Mouse (Mus musculus) embryonic facial prominence, embryonic 10.5 days (tissue): ENCODE data around the gene Arid1b. TPM values are rescaled to one million over a fixed set of nuclear protein-coding genes. Genes with fewer than 3 reads are reported as not detected.

Source experiments
- DNase-seq: peaks from one replicate; pipeline ENCODE4 v3.0.0-alpha.2; 2017; ENCODE audit warnings: low spot score
- H3K27ac ChIP-seq: fragments of 300-500 bp; sonication (generic); replicated peaks from 2 replicates; pipeline ENCODE4 v1.5.1; 2016; ENCODE audit warnings: mild to moderate bottlenecking
- H3K27me3 ChIP-seq: fragments of 300-500 bp; sonication (generic); replicated peaks from 2 replicates; pipeline ENCODE4 v1.6.1; 2016; ENCODE audit warnings: low read depth, mild to moderate bottlenecking; ENCODE audit not compliant: poor library complexity, severe bottlenecking
- H3K36me3 ChIP-seq: fragments of 300-500 bp; sonication (generic); replicated peaks from 2 replicates; pipeline ENCODE4 v1.6.1; 2016; ENCODE audit warnings: mild to moderate bottlenecking, moderate library complexity
- H3K4me1 ChIP-seq: fragments of 300-500 bp; sonication (generic); 2 replicates; pipeline ENCODE4 v1.6.1; 2016
- H3K4me3 ChIP-seq: fragments of 300-500 bp; sonication (generic); 2 replicates; pipeline ENCODE4 v1.5.1; 2016; ENCODE audit warnings: mild to moderate bottlenecking, moderate library complexity
- H3K9me3 ChIP-seq: fragments of 300-500 bp; sonication (generic); 2 replicates; pipeline ENCODE4 v1.6.1; 2016; ENCODE audit warnings: mild to moderate bottlenecking
- WGBS: fragments of 180-500 bp; shearing (Covaris S2); methylation state at CpG from one replicate; pipeline ENCODE4 v1.1.7; 2016; 5-methylcytosine and 5-hydroxymethylcytosine counted together
- polyA plus RNA-seq: library from polyadenylated mRNA; unstranded; fragments of >200 nt; fragmentation: Nextera tagmentation; extraction: Ambion mirVana; gene quantifications from 2 replicates; pipeline ENCODE4 v1.2.1, GENCODE M21; 2016

Arid1b gene
- polyA plus RNA-seq, 1 experiment from 2014 or later, result 12.4 TPM

- DNase-seq, result no peak
- 86% methylated on average over 6 of the region's 6 CpGs for WGBS
- Histone ChIP-seq H3K36me3 (no peaks in the 10 kb centered on the region), H3K4me3 (no peak overlapping the region), H3K9me3 (no peaks in the 10 kb centered on the region), H3K4me1 (peaks cover 40% of the 10 kb centered on the region), H3K27me3 (no peaks in the 10 kb centered on the region), H3K27ac (no peak overlapping the region)
These were observed 216.1 kb downstream of the Arid1b start for GRCm38 (mm10) chr17:5210101-5210727.

- no peak overlapping the region for H3K4me3 ChIP-seq
- peaks cover 42% of the 10 kb centered on the region for H3K4me1 ChIP-seq
- no peaks in the 10 kb centered on the region for H3K36me3 ChIP-seq
- 92% methylated on average over 7 of the region's 7 CpGs for WGBS
- H3K27ac ChIP-seq, result no peak overlapping the region
- no peaks in the 10 kb centered on the region for H3K27me3 ChIP-seq
- DNase-seq, result no peak
- H3K9me3 ChIP-seq, result no peaks in the 10 kb centered on the region
These were observed 216.8 kb downstream of the Arid1b start for GRCm38 (mm10) chr17:5210891-5211290.

GRCm38 (mm10) chr17:5212166-5212565 lies 218.0 kb downstream of the Arid1b start:
- no peak for DNase-seq
- 77% methylated on average over 12 of the region's 12 CpGs for WGBS
- no peak overlapping the region for H3K27ac ChIP-seq

GRCm38 (mm10) chr17:5213441-5213840 lies 219.3 kb downstream of the Arid1b start:
- H3K4me1 ChIP-seq, result peaks cover 45% of the 10 kb centered on the region
- 75% methylated on average over 6 of the region's 6 CpGs for WGBS
- DNase-seq, result no peak
- no peak overlapping the region for H3K4me3 ChIP-seq
- no peaks in the 10 kb centered on the region for H3K36me3 ChIP-seq
- no peaks in the 10 kb centered on the region for H3K9me3 ChIP-seq
- no peaks in the 10 kb centered on the region for H3K27me3 ChIP-seq
- H3K27ac ChIP-seq, result no peak overlapping the region

More at GRCm38 (mm10) chr17:5212166-5212565, 218.0 kb downstream of the Arid1b start:
- H3K4me3 ChIP-seq, result no peak overlapping the region
- no peaks in the 10 kb centered on the region for H3K36me3 ChIP-seq
- H3K9me3 ChIP-seq, result no peaks in the 10 kb centered on the region
- H3K27me3 ChIP-seq, result no peaks in the 10 kb centered on the region
- H3K4me1 ChIP-seq, result peaks cover 39% of the 10 kb centered on the region

GRCm38 (mm10) chr17:5215352-5215751 lies 221.2 kb downstream of the Arid1b start:
- no peak overlapping the region for H3K27ac ChIP-seq
- H3K4me3 ChIP-seq, result no peak overlapping the region
- H3K27me3 ChIP-seq, result no peaks in the 10 kb centered on the region
- peaks cover 62% of the 10 kb centered on the region for H3K4me1 ChIP-seq
- DNase-seq, result no peak
- H3K36me3 ChIP-seq, result no peaks in the 10 kb centered on the region
- 92% methylated on average over 4 of the region's 4 CpGs for WGBS
- no peaks in the 10 kb centered on the region for H3K9me3 ChIP-seq

GRCm38 (mm10) chr17:5216965-5217546 lies 222.9 kb downstream of the Arid1b start:
- H3K4me3 ChIP-seq, result no peak overlapping the region
- H3K27me3 ChIP-seq, result no peaks in the 10 kb centered on the region
- DNase-seq, result no peak
- H3K27ac ChIP-seq, result no peak overlapping the region
- H3K9me3 ChIP-seq, result no peaks in the 10 kb centered on the region
- 51% methylated on average over 10 of the region's 10 CpGs for WGBS
- H3K4me1 ChIP-seq, result peaks cover 72% of the 10 kb centered on the region
- H3K36me3 ChIP-seq, result no peaks in the 10 kb centered on the region

GRCm38 (mm10) chr17:5217852-5218845 lies 224.0 kb downstream of the Arid1b start:
- 82% methylated on average over 9 of the region's 9 CpGs for WGBS

GRCm38 (mm10) chr17:5218955-5219557 lies 224.9 kb downstream of the Arid1b start:
- H3K9me3 ChIP-seq, result no peaks in the 10 kb centered on the region
- peaks cover 66% of the 10 kb centered on the region for H3K4me1 ChIP-seq
- H3K36me3 ChIP-seq, result no peaks in the 10 kb centered on the region
- H3K27me3 ChIP-seq, result no peaks in the 10 kb centered on the region
- H3K27ac ChIP-seq, result no peak overlapping the region
- WGBS, result 70% methylated on average over 6 of the region's 6 CpGs
- no peak overlapping the region for H3K4me3 ChIP-seq
- no peak for DNase-seq

More at GRCm38 (mm10) chr17:5217852-5218845, 224.0 kb downstream of the Arid1b start:
- DNase-seq, result no peak
- Histone ChIP-seq H3K9me3 (no peaks in the 10 kb centered on the region), H3K4me1 (peaks cover 73% of the 10 kb centered on the region), H3K36me3 (no peaks in the 10 kb centered on the region), H3K4me3 (no peak overlapping the region), H3K27me3 (no peaks in the 10 kb centered on the region), H3K27ac (no peak overlapping the region)

GRCm38 (mm10) chr17:5221041-5221440 lies 226.9 kb downstream of the Arid1b start:
- Histone ChIP-seq H3K27ac (peak overlapping the region; percentile 21; the same call in 1 of the 2 replicates), H3K27me3 (no peaks in the 10 kb centered on the region), H3K9me3 (no peaks in the 10 kb centered on the region), H3K4me1 (peaks cover 68% of the 10 kb centered on the region), H3K36me3 (no peaks in the 10 kb centered on the region), H3K4me3 (no peak overlapping the region)
- no peak for DNase-seq
- 77% methylated on average over 8 of the region's 8 CpGs for WGBS

- Histone ChIP-seq H3K4me3 (no peak overlapping the region), H3K27me3 (no peaks in the 10 kb centered on the region), H3K36me3 (no peaks in the 10 kb centered on the region), H3K27ac (peak overlapping the region; percentile 21), H3K4me1 (peaks cover 68% of the 10 kb centered on the region), H3K9me3 (no peaks in the 10 kb centered on the region)
- no peak for DNase-seq
- 63% methylated on average over 4 of the region's 4 CpGs for WGBS
These were observed 227.4 kb downstream of the Arid1b start for GRCm38 (mm10) chr17:5221558-5221957.

- Histone ChIP-seq H3K27ac (no peak overlapping the region), H3K36me3 (no peaks in the 10 kb centered on the region), H3K4me1 (peaks cover 66% of the 10 kb centered on the region), H3K9me3 (no peaks in the 10 kb centered on the region), H3K27me3 (no peaks in the 10 kb centered on the region), H3K4me3 (no peak overlapping the region)
- 13% methylated on average over 2 of the region's 2 CpGs for WGBS
- DNase-seq, result no peak
These were observed 228.7 kb downstream of the Arid1b start for GRCm38 (mm10) chr17:5222827-5223226.

- Histone ChIP-seq H3K36me3 (no peaks in the 10 kb centered on the region), H3K27ac (no peak overlapping the region), H3K27me3 (no peaks in the 10 kb centered on the region), H3K4me1 (peaks cover 64% of the 10 kb centered on the region), H3K4me3 (no peak overlapping the region), H3K9me3 (no peaks in the 10 kb centered on the region)
- 86% methylated on average over 4 of the region's 4 CpGs for WGBS
- no peak for DNase-seq
These were observed 230.8 kb downstream of the Arid1b start for GRCm38 (mm10) chr17:5224932-5225331.
